Mouse (Mus musculus) E14TG2a.4 (cell line): ENCODE results near the gene Ly6g6d.

Experiments
- CTCF ChIP-seq: conservative IDR thresholded peaks from 2 replicates; pipeline ENCODE4 v1.5.1; 2014; ENCODE audit warnings: low read length
- NANOG ChIP-seq: IDR thresholded peaks from 2 replicates; pipeline ENCODE4 v1.6.1; 2014; ENCODE audit warnings: borderline replicate concordance, low read length, mixed read lengths
- POU5F1 ChIP-seq: IDR thresholded peaks from 2 replicates; pipeline ENCODE4 v1.6.1; 2014; ENCODE audit warnings: low read length, borderline replicate concordance

DNA sequence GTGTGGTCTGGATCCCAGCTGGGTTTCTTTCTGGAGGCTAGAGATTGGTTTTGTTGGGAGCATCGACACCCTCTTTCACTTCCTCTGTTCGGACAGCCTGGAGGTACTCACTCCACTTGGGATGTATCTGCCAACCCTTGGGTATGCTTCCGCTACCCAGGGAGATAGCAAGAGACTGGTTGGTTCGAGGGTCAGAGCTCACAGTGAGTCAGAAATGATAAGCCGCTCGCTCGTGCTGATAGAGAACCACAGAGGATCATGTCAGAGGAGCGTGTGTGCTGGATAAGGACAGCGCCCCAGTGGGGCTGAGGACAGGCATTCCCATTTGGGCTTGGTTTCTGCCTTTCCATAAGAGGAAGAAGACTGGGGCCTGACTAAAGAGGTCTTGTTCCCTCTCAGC is 1.9 kb upstream of the Ly6g6d start:
- TF ChIP-seq CTCF: no peak
- no peak for TF ChIP-seq POU5F1
- TF ChIP-seq NANOG: no peak
